Mouse (Mus musculus): Measurements from ENCODE around the gene Mthfd2. TPM values are rescaled to one million over a fixed set of nuclear protein-coding genes. Genes with fewer than 3 reads are reported as not detected.

The Mthfd2 gene
- polyA plus RNA-seq, 1 experiment from 2014 or later: 21.0 TPM

- Histone ChIP-seq H3K36me3 (no peaks in the 10 kb centered on the region), H3K4me1 (replicated peaks) (peaks cover 7% of the 10 kb centered on the region), H3K27me3 (no peaks in the 10 kb centered on the region), H3K4me2 (no peak overlapping the region), H3K9me3 (replicated peaks) (no peaks in the 10 kb centered on the region), H3K4me3 (no peak overlapping the region), H3K27ac (no peak overlapping the region), H3K9ac (no peak overlapping the region)
- no peak for ATAC-seq (replicated peaks; ENCODE audit: insufficient number of reproducible peaks, insufficient read depth, low FRiP score, low read depth)
Observed at GRCm38 (mm10) chr6:83265253-83265652, 60.5 kb downstream of the Mthfd2 start.

DNA sequence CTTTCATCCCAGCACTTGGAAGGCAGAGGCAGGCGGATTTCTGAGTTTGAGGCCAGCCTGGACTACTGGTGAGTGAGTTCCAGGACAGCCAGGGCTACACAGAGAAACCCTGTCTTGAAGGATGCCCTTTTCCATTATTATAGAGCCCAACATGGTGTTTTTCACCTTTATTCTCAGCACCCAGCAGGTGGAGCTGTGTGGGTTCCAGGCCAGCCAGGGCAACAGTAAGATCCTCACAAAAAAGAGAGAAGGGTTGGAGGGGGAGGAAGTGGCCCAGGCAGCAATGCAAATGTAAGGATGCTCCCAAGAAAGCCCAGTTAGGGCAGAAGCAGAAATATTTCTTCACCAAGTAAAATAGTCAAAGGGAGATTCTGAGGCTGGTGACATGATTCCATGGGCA is 61.2 kb downstream of the Mthfd2 start:
- ATAC-seq (replicated peaks; ENCODE audit: insufficient number of reproducible peaks, insufficient read depth, low FRiP score, low read depth): no peak
- H3K4me2 ChIP-seq: no peak overlapping the region
- H3K36me3 ChIP-seq: no peaks in the 10 kb centered on the region
- no peaks in the 10 kb centered on the region for H3K9me3 ChIP-seq (replicated peaks)
- peaks cover 7% of the 10 kb centered on the region for H3K4me1 ChIP-seq (replicated peaks)
- 85% methylated on average over 1 of the region's 1 CpGs for WGBS
- no peak overlapping the region for H3K27ac ChIP-seq
- H3K9ac ChIP-seq: no peak overlapping the region
- H3K27me3 ChIP-seq: no peaks in the 10 kb centered on the region
- H3K4me3 ChIP-seq: no peak overlapping the region

Other genes with a start within 250 kb of the Mthfd2 start
- 13.8 and 18.6 TPM in 2 replicates for gene Pcgf1, start 248.0 kb downstream of the Mthfd2 start, polyA plus RNA-seq (2015; fragmentation: Nextera tagmentation; extraction: Ambion mirVana)
- gene Lbx2, start 239.5 kb downstream of the Mthfd2 start, polyA plus RNA-seq (2015; fragmentation: Nextera tagmentation; extraction: Ambion mirVana): 0.42 and 0.48 TPM in 2 replicates
- 2.3 and 2.4 TPM in 2 replicates for gene Ccdc142, start 224.3 kb downstream of the Mthfd2 start, polyA plus RNA-seq (2015; fragmentation: Nextera tagmentation; extraction: Ambion mirVana)
- 1.9 and 2.6 TPM in 2 replicates for gene Gm42688, start 224.3 kb downstream of the Mthfd2 start, polyA plus RNA-seq (2015; fragmentation: Nextera tagmentation; extraction: Ambion mirVana)
- gene Mrpl53, start 216.9 kb downstream of the Mthfd2 start, polyA plus RNA-seq (2015; fragmentation: Nextera tagmentation; extraction: Ambion mirVana): 136 and 164 TPM in 2 replicates
- 17.6 and 27.8 TPM in 2 replicates for gene Mogs, start 210.4 kb downstream of the Mthfd2 start, polyA plus RNA-seq (2015; fragmentation: Nextera tagmentation; extraction: Ambion mirVana)
- gene Wbp1, start 204.3 kb downstream of the Mthfd2 start, polyA plus RNA-seq (2015; fragmentation: Nextera tagmentation; extraction: Ambion mirVana): 81.9 and 99.5 TPM in 2 replicates
- 7.4 and 9.2 TPM in 2 replicates for gene Ino80b, start 200.5 kb downstream of the Mthfd2 start, polyA plus RNA-seq (2015; fragmentation: Nextera tagmentation; extraction: Ambion mirVana)
- 19.3 and 26.2 TPM in 2 replicates for gene Rtkn, start 190.4 kb downstream of the Mthfd2 start, polyA plus RNA-seq (2015; fragmentation: Nextera tagmentation; extraction: Ambion mirVana)
- gene Wdr54, start 169.5 kb downstream of the Mthfd2 start, polyA plus RNA-seq (2015; fragmentation: Nextera tagmentation; extraction: Ambion mirVana): 3.4 and 4.3 TPM in 2 replicates
- gene 1700003E16Rik, start 169.5 kb downstream of the Mthfd2 start, polyA plus RNA-seq (2015; fragmentation: Nextera tagmentation; extraction: Ambion mirVana): 0.91 and 1.6 TPM in 2 replicates
- 60.3 and 82.8 TPM in 2 replicates for gene Dctn1, start 160.0 kb downstream of the Mthfd2 start, polyA plus RNA-seq (2015; fragmentation: Nextera tagmentation; extraction: Ambion mirVana)
- 0.22 and 0.28 TPM in 2 replicates for gene Slc4a5, start 106.1 kb downstream of the Mthfd2 start, polyA plus RNA-seq (2015; fragmentation: Nextera tagmentation; extraction: Ambion mirVana)
- gene Mob1a, start 108 bp upstream of the Mthfd2 start, polyA plus RNA-seq (2015; fragmentation: Nextera tagmentation; extraction: Ambion mirVana): 28.1 and 38.4 TPM in 2 replicates
- gene Bola3, start 23.2 kb upstream of the Mthfd2 start, polyA plus RNA-seq (2015; fragmentation: Nextera tagmentation; extraction: Ambion mirVana): 220 and 294 TPM in 2 replicates
- 26.2 and 37.5 TPM in 2 replicates for gene Tet3, start 133.2 kb upstream of the Mthfd2 start, polyA plus RNA-seq (2015; fragmentation: Nextera tagmentation; extraction: Ambion mirVana)
- gene Dguok, start 181.1 kb upstream of the Mthfd2 start, polyA plus RNA-seq (2015; fragmentation: Nextera tagmentation; extraction: Ambion mirVana): 48.2 and 61.0 TPM in 2 replicates
- gene Actg2, start 210.4 kb upstream of the Mthfd2 start, polyA plus RNA-seq (2015; fragmentation: Nextera tagmentation; extraction: Ambion mirVana): 17.5 and 41.6 TPM in 2 replicates
- 22.0 and 23.6 TPM in 2 replicates for gene Stambp, start 246.8 kb upstream of the Mthfd2 start, polyA plus RNA-seq (2015; fragmentation: Nextera tagmentation; extraction: Ambion mirVana)